Mouse (Mus musculus) hindbrain, embryonic 13.5 days (tissue): ENCODE data around the gene Brox. TPM values are rescaled to one million over a fixed set of nuclear protein-coding genes. Genes with fewer than 3 reads are reported as not detected.

ENCODE experiments used
- ATAC-seq: fragments of 200-750 bp; cut with Nextera tagmentation; 2 replicates; pipeline ENCODE4 v1.8.0; 2017; ENCODE audit warnings: moderate TSS enrichment; ENCODE audit not compliant: low FRiP score
- H3K27ac ChIP-seq: fragments of 300-500 bp; sonication (generic); 2 replicates; pipeline ENCODE4 v1.5.1; 2015; ENCODE audit warnings: inconsistent platforms, mild to moderate bottlenecking, moderate library complexity
- H3K27me3 ChIP-seq: fragments of 300-500 bp; sonication (generic); 2 replicates; pipeline ENCODE4 v1.6.1; 2015; ENCODE audit warnings: mild to moderate bottlenecking, inconsistent platforms
- H3K36me3 ChIP-seq: fragments of 300-500 bp; sonication (generic); 2 replicates; pipeline ENCODE4 v1.6.1; 2015; ENCODE audit warnings: mild to moderate bottlenecking, inconsistent platforms
- H3K4me1 ChIP-seq: fragments of 300-500 bp; sonication (generic); replicated peaks from 2 replicates; pipeline ENCODE4 v1.6.1; 2015; ENCODE audit warnings: inconsistent platforms
- H3K4me2 ChIP-seq: fragments of 300-500 bp; sonication (generic); 2 replicates; pipeline ENCODE4 v1.6.1; 2015; ENCODE audit warnings: inconsistent platforms, mild to moderate bottlenecking, moderate library complexity
- H3K4me3 ChIP-seq: fragments of 300-500 bp; sonication (generic); 2 replicates; pipeline ENCODE4 v1.5.1; 2015; ENCODE audit warnings: mild to moderate bottlenecking, inconsistent platforms
- H3K9ac ChIP-seq: fragments of 300-500 bp; sonication (generic); 2 replicates; pipeline ENCODE4 v1.6.1; 2015; ENCODE audit warnings: mild to moderate bottlenecking, inconsistent platforms
- H3K9me3 ChIP-seq: fragments of 300-500 bp; sonication (generic); 2 replicates; pipeline ENCODE4 v1.6.1; 2016; ENCODE audit warnings: inconsistent platforms
- WGBS: fragments of 180-500 bp; shearing (Covaris S2); methylation state at CpG from one replicate; pipeline ENCODE4 v1.1.7; 2015; 5-methylcytosine and 5-hydroxymethylcytosine counted together
- polyA plus RNA-seq: library from polyadenylated mRNA; unstranded; fragments of >200 nt; fragmentation: Nextera tagmentation; extraction: Ambion mirVana; gene quantifications from 2 replicates; pipeline ENCODE4 v1.2.1, GENCODE M21; 2015

Gene Brox
- polyA plus RNA-seq, 1 experiment from 2014 or later, result 97.0 TPM

DNA sequence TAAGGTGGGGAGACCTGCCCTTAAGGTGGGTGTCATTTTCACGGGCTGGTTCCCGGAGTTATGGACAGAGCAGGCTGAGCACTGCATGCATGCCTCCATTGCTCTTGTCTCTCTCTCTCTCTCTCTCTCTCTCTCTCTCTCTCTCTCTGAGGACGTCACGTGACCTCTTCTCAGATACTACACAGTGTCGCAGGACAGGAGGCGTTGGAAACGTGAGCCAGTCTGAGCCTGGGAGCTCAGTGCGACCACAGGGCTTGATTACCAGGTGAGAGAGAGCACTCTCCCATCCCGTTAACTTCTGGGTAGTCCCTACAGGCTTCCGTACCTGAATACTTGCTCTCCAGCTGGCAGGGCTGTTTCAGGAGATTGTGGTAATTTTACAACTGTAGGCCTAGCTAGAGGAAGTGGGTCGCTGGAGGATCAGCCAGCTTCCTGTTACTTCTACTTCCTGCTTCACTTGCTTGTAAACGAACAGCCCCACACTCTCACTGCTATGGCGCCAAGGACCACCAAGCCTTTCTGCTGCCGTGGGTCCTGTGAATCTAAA is 31.1 kb downstream of the Brox start:
- no peaks in the 10 kb centered on the region for H3K36me3 ChIP-seq
- no peak overlapping the region for H3K4me3 ChIP-seq
- no peak overlapping the region for H3K27ac ChIP-seq
- no peaks in the 10 kb centered on the region for H3K4me1 ChIP-seq
- no peak for ATAC-seq
- H3K4me2 ChIP-seq, result no peak overlapping the region
- no peaks in the 10 kb centered on the region for H3K27me3 ChIP-seq
- 76% methylated on average over 14 of the region's 14 CpGs for WGBS
- no peak overlapping the region for H3K9ac ChIP-seq
- H3K9me3 ChIP-seq, result no peaks in the 10 kb centered on the region

DNA sequence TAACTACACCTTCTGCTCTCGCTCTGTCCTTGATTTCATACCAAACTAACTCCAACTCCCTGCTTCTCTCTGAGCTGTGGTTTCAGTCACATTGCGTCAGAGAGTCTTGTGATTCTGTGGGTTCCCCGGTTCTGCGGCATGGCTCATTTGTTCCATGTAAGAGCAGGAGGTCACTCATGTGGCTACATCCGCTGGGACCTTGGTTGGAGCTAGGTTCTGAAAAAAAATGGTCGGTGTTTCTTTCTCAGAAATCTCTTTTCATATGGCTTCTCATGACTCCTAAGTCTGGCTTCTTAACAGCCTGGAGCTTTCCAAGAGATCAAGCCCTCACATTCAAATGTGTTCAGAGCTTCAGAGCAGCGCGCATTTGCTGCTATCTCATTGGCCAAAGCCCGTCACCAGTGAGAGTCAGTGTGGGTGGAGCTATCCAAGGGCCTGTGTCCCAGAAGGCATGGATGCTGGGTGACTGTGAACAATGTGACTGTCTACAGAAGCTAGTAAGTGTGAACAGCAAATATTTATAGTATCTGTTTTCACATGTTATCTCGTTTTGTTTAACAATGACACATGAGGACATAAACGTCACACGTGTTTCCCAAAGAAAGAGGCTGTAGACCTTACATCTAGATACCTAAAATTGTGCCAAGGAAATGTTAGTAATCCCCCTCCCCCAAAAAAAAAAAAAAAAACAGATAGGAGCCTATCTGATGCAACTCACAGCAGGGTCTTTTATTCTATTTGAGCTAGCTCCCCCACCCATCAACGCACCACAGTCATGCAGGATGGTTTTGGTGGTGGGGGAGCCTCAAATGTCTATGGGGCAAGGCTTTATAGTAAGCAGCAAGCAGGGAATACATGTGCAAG is 32.7 kb downstream of the Brox start:
- Histone ChIP-seq H3K4me1 (no peaks in the 10 kb centered on the region), H3K9ac (no peak overlapping the region), H3K4me3 (no peak overlapping the region), H3K36me3 (no peaks in the 10 kb centered on the region), H3K9me3 (no peaks in the 10 kb centered on the region), H3K27me3 (no peaks in the 10 kb centered on the region), H3K27ac (no peak overlapping the region), H3K4me2 (no peak overlapping the region)
- WGBS, result 80% methylated on average over 13 of the region's 13 CpGs
- ATAC-seq, result no peak

DNA sequence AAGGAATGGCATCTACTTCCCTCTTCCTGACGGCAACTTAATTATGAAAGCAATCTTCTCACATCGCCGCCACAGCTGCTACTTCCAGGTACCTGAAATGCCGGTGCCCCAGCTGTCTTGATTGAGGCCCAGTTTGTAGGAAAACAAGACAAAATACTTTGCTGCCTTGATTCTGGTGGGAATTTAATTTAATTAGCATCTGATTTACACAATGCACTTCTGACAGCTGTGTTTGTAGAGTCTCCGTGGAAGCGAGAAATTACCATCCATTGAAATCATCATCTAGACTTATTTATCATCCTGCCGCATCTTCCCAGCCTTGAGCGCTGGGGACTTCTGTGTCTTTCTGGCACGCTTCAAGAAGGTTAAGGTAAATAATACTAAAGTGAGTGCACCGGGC is 44.5 kb downstream of the Brox start:
- no peaks in the 10 kb centered on the region for H3K36me3 ChIP-seq
- 0 out of 2 replicates have a peak overlapping the region, but pooled peaks have one; percentile 3 for H3K4me2 ChIP-seq
- 26% methylated on average over 10 of the region's 10 CpGs for WGBS
- H3K27me3 ChIP-seq, result no peaks in the 10 kb centered on the region
- 0 out of 2 replicates have a peak overlapping the region, but pooled peaks have one; percentile 15 for H3K9ac ChIP-seq
- no peaks in the 10 kb centered on the region for H3K9me3 ChIP-seq
- peaks cover 17% of the 10 kb centered on the region for H3K4me1 ChIP-seq
- no peak overlapping the region for H3K4me3 ChIP-seq
- ATAC-seq, result 0 out of 2 replicates have a peak, but pooled peaks have one; percentile 32
- H3K27ac ChIP-seq, result peak overlapping the region; percentile 71

DNA sequence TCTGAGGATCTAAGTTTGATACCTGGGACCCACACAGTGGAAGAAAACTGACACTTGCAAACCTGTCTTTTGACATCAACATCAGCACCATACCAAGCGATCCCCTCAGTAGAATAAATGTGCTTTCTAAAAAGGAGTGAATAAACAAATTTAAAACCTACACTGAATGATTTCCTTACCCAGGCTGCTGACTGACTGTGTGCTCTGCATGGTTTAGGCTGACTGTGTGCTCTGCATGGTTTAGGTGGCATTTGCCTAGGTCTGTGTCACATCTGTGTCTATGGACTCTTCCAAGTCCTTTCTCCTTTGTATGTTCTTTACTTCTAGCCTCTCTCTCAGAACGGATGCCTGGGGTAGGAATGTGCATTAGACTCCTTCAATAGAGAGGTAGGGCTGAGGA is 45.3 kb downstream of the Brox start:
- Histone ChIP-seq H3K27me3 (no peaks in the 10 kb centered on the region), H3K4me2 (no peak overlapping the region), H3K9ac (no peak overlapping the region), H3K4me3 (no peak overlapping the region), H3K4me1 (peaks cover 20% of the 10 kb centered on the region), H3K9me3 (no peaks in the 10 kb centered on the region), H3K36me3 (no peaks in the 10 kb centered on the region), H3K27ac (0 out of 2 replicates have a peak overlapping the region, but pooled peaks have one; percentile 71)
- ATAC-seq, result no peak
- WGBS, result 82% methylated on average over 2 of the region's 2 CpGs

DNA sequence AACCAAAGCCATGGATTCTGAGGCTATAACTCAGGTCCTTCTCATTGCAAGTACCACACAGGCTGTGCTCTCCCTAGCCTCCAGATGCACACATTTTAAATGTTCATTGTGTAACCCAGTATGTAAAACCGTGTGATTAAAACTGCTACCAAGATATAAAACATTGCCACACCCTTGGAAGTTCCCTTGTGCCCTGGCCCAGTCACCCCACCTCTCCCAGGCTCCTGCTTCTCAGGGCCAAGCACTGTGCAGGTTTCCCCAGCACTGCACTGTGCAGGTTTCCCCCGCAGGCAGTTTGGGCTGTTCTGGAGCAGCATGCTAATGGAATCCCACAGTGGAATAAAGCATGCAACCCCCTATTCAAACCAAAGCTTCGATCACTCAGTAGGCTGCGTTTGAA is 46.5 kb downstream of the Brox start:
- no peaks in the 10 kb centered on the region for H3K9me3 ChIP-seq
- ATAC-seq, result no peak
- H3K9ac ChIP-seq, result no peak overlapping the region
- peaks cover 22% of the 10 kb centered on the region for H3K4me1 ChIP-seq
- H3K27ac ChIP-seq, result no peak overlapping the region
- H3K36me3 ChIP-seq, result no peaks in the 10 kb centered on the region
- H3K4me3 ChIP-seq, result no peak overlapping the region
- 64% methylated on average over 4 of the region's 4 CpGs for WGBS
- no peak overlapping the region for H3K4me2 ChIP-seq
- no peaks in the 10 kb centered on the region for H3K27me3 ChIP-seq

DNA sequence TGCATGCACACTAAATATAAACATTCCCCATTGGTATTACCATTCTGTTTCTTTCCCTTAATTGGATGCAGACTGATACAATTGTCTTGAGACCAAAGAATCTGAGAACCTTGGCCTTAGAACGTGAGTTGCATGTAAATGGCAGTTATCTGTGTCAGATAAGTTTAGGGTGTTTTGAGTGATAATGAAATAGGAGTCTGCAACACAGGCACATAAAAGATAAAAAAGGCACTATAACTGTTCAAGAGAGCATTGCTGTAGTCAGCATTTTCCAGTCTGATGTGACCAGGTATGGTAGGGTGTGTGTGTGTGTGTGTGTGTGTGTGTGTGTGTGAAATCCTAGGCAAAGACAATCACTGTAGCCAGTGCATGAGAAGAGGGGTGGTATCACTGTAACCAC is 48.9 kb downstream of the Brox start:
- H3K9ac ChIP-seq, result no peak overlapping the region
- H3K9me3 ChIP-seq, result no peaks in the 10 kb centered on the region
- no peak overlapping the region for H3K4me3 ChIP-seq
- peaks cover 21% of the 10 kb centered on the region for H3K4me1 ChIP-seq
- no peak overlapping the region for H3K27ac ChIP-seq
- no peaks in the 10 kb centered on the region for H3K27me3 ChIP-seq
- ATAC-seq, result no peak
- H3K36me3 ChIP-seq, result no peaks in the 10 kb centered on the region
- no peak overlapping the region for H3K4me2 ChIP-seq
- 43% methylated on average over 1 of the region's 1 CpGs for WGBS

DNA sequence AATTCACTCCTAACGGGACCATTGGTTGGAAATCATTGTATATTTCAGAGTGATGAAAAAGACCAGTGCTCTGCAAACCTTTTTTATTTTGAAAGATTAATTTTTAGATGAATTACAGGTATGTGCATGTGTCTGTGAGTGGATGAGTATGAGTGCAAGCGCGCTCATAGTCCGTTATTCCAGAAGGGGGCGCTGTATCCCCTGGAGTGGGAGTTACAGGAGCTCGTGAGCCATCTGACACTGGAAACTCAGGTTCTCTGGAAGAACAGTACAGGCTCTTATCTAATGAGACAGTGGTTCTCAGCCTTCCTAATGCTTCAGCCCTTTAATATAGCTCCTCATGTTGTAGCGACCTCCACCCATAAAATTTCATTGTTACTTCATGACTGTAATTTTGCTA is 53.8 kb downstream of the Brox start:
- Histone ChIP-seq H3K9ac (no peak overlapping the region), H3K27me3 (0 out of 2 replicates have a peak, but pooled peaks cover 3% of the 10 kb centered on the region), H3K4me1 (0 out of 2 replicates have a peak, but pooled peaks cover 8% of the 10 kb centered on the region), H3K9me3 (no peaks in the 10 kb centered on the region), H3K36me3 (no peaks in the 10 kb centered on the region), H3K4me3 (no peak overlapping the region), H3K27ac (no peak overlapping the region), H3K4me2 (no peak overlapping the region)
- no peak for ATAC-seq
- 74% methylated on average over 7 of the region's 7 CpGs for WGBS

DNA sequence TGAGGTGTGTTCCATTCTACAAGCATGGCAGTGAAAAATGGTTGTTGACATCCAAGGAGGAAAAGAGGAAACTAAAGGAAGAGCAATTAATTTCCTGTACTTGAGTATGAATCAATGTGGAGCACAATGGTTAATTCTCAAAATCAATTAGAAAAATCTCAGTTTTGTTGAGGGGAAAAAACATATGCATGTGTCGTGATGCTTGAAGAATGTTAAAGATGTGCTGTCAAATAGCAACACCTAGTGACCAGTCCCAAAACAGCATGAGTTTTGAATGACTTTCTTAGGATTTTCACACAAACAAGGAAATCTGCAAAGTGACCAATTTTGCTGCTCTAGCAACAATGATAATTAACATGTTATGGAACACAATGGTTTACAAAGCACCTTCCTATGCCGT is 59.2 kb downstream of the Brox start:
- no peaks in the 10 kb centered on the region for H3K36me3 ChIP-seq
- no peak overlapping the region for H3K4me2 ChIP-seq
- no peaks in the 10 kb centered on the region for H3K9me3 ChIP-seq
- no peak overlapping the region for H3K27ac ChIP-seq
- H3K4me1 ChIP-seq, result no peaks in the 10 kb centered on the region; the same call in 1 of the 2 replicates
- WGBS, result 29% methylated on average over 2 of the region's 2 CpGs
- no peak for ATAC-seq
- H3K27me3 ChIP-seq, result 0 out of 2 replicates have a peak, but pooled peaks cover 3% of the 10 kb centered on the region
- no peak overlapping the region for H3K4me3 ChIP-seq
- no peak overlapping the region for H3K9ac ChIP-seq

DNA sequence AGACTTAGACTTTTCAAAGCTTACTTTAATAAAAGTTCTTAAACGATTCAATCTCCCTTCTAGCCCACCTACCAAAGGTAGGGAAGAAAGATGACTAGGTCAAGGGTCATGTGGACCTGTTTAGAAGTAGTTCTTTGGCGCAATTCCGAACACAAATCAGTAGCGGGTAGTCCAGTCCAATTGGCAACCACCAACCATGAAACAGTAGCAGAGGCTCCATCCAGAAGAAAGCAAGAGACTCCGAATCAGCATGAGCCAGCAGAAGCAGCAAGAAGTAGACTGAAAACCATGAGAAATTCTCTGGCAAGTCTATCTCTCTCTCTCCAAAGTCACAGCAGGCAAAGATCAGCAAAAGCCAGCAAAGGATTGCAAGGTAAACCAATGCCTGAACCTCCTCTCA is 60.6 kb downstream of the Brox start:
- Histone ChIP-seq H3K36me3 (no peaks in the 10 kb centered on the region), H3K4me2 (no peak overlapping the region), H3K4me1 (no peaks in the 10 kb centered on the region; the same call in 1 of the 2 replicates), H3K27me3 (0 out of 2 replicates have a peak, but pooled peaks cover 3% of the 10 kb centered on the region), H3K9me3 (no peaks in the 10 kb centered on the region), H3K27ac (no peak overlapping the region), H3K9ac (no peak overlapping the region), H3K4me3 (no peak overlapping the region)
- 90% methylated on average over 5 of the region's 5 CpGs for WGBS
- ATAC-seq, result no peak

DNA sequence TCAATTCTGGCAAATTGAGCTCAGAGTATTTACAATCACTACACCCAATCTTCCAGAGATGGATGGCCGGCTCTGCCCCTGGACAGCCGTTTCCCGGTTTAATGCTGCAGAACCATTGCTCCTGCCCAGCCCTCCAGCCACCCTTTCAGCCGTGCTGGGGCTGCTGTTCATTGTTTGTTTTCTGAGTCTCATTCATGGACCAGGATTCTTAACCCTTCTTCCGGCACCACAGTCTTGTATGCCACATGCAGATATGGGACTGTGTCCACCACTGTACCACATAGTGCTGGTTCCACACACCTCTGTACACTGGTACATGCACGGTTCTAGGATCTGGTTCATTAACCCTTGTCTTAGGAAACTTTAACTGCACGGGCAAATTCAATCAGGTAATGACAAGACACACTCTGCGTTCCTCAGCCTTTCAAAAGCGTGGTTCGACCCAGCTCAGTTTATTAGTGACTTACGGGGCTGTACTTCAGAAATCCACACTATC is 63.3 kb downstream of the Brox start:
- Histone ChIP-seq H3K27ac (no peak overlapping the region), H3K9ac (no peak overlapping the region), H3K4me3 (no peak overlapping the region), H3K36me3 (no peaks in the 10 kb centered on the region), H3K9me3 (no peaks in the 10 kb centered on the region), H3K4me1 (peaks cover 5% of the 10 kb centered on the region), H3K4me2 (no peak overlapping the region), H3K27me3 (no peaks in the 10 kb centered on the region)
- 71% methylated on average over 11 of the region's 11 CpGs for WGBS
- ATAC-seq, result no peak

DNA sequence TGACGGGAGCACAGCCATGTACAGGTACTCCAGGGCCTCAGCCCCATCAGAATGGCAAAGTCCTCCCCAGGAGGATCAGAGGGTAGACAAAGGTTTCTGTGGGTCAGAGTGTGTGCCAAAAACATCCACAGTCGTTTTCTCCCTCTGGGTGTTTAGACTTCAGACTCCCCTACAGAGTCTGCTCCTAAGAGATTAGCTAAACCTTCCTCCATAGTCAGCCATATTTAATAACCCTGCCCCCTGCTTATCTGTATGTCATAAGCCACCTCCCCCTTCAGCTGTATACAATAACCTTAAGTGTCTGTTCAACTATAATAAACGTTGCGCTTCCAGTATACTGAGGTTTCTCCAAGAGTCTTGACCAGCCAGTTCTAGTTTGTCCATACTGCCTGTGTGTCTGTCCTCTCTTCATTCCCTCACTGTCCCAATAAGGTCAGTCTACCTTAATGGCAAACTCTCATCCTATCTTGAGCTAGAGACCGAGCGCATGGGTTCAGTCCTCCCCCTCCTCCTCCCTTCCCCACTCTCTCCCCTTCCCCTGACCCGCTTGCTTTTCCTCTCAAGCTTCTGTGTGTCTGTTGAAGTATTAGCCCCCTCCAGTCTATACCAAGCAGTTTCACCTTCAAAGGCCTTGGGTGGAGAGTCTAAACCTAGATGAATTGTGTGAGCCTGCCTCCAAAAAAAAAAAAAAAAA is 63.9 kb downstream of the Brox start:
- Histone ChIP-seq H3K4me3 (no peak overlapping the region), H3K4me1 (peaks cover 9% of the 10 kb centered on the region), H3K36me3 (no peaks in the 10 kb centered on the region), H3K4me2 (no peak overlapping the region), H3K9me3 (no peaks in the 10 kb centered on the region), H3K9ac (no peak overlapping the region), H3K27ac (no peak overlapping the region), H3K27me3 (no peaks in the 10 kb centered on the region)
- ATAC-seq, result no peak
- 85% methylated on average over 7 of the region's 7 CpGs for WGBS

DNA sequence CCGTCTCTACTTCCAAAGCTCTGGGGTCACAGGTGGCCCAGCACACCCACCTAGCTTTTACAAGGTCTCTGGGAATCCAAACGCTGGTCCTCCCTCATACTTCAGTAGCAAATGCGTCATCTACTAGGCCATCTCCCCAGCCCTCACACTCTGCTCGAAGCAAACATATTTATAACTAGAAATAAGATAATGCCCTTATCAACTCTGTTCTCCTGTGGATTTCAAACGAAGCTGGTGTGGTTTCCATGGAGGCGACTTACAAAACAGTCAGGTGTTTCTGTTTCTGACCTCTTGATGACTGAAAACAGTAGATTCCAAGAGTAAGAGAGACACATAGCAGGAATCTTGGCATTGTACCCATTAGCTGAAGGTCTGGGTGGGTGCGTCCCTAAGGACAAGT is 69.6 kb downstream of the Brox start:
- ATAC-seq, result no peak
- Histone ChIP-seq H3K4me2 (no peak overlapping the region), H3K27ac (no peak overlapping the region), H3K27me3 (no peaks in the 10 kb centered on the region), H3K4me3 (no peak overlapping the region), H3K36me3 (no peaks in the 10 kb centered on the region), H3K9me3 (no peaks in the 10 kb centered on the region), H3K9ac (no peak overlapping the region), H3K4me1 (peaks cover 9% of the 10 kb centered on the region)
- whole genome bisulfite sequencing, result 86% methylated on average over 7 of the region's 7 CpGs
